Mouse (Mus musculus): ENCODE results near the gene Cpne4.

GRCm38 (mm10) chr9:104659758-104660157 lies 112.7 kb downstream of the Cpne4 start:
- TF ChIP-seq TAL1 (IDR thresholded peaks at IDR 0.05; ENCODE audit: low read length), result no peak
- TF ChIP-seq GATA1 (IDR thresholded peaks at IDR 0.05; ENCODE audit: low read length), result no peak
